Mouse (Mus musculus): ENCODE data around the gene Plekhg3. TPM values are rescaled to one million over a fixed set of nuclear protein-coding genes. Genes with fewer than 3 reads are reported as not detected.

Plekhg3 gene
- total RNA-seq, 1 experiment, result 12.1 TPM

DNA sequence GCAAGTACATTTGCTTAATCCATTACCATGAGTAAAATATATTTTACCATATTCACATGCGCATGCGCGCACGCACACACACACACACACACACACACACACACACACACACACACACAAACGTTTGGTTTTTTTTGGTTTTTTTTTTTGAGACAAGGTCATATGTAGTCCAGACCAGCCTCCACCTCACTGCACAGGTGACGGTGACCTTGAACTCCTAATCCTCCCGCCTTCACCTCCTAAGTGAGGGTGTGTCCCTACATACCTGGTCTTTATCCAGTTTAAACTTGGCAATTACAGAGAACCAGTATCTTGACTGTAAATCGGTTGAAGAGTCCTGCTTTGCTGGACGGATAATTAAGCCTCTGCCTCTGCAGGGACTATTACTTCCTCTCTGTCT lies 31.4 kb upstream of the Plekhg3 start:
- no peak for DNase-seq (ENCODE audit: low read depth, low spot score)
- in situ Hi-C loops (cut with MboI; ENCODE audit: low sequenced_read_pairs in 2 of 2, unreplicated experiment in 2 of 2), result loop anchor here in 1 of 2 experiments (10.0 kb wide), 1 partner anchor 96 kb away; no protein-coding TSS in a partner anchor
- no peak overlapping the region for H3K27ac ChIP-seq (ENCODE audit: insufficient read depth, low read depth, low read length, poor library complexity, severe bottlenecking)
- H3K9ac ChIP-seq (ENCODE audit: insufficient read depth, low read depth, low read length, poor library complexity, severe bottlenecking), result no peak overlapping the region
- H3K4me3 ChIP-seq (ENCODE audit: insufficient read depth in 1 of 2, low read depth in 1 of 2, low read length in 2 of 2, poor library complexity in 1 of 2, severe bottlenecking in 1 of 2), result no peak overlapping the region
- peaks cover 5 to 31% of the 10 kb centered on the region in 2 experiments; a peak in 3 of 4 replicates for H3K4me1 ChIP-seq (ENCODE audit: control insufficient read depth in 2 of 2, insufficient read depth in 2 of 2, low read length in 2 of 2, poor library complexity in 1 of 2)
- no peaks in the 10 kb centered on the region for H3K36me3 ChIP-seq (ENCODE audit: control insufficient read depth, insufficient read depth, low read length, poor library complexity, severe bottlenecking)
- no peaks in the 10 kb centered on the region for H3K9me3 ChIP-seq (ENCODE audit: control insufficient read depth, insufficient read depth, low read depth, low read length)
- TF ChIP-seq MAFK (IDR thresholded peaks at IDR 0.05; ENCODE audit: insufficient read depth, low read depth, low read length), result no peak
- peak; percentile 62; the same call in 1 of the 2 replicates for TF ChIP-seq ZNF384 (IDR thresholded peaks at IDR 0.05; ENCODE audit: low read depth, low read length)

DNA sequence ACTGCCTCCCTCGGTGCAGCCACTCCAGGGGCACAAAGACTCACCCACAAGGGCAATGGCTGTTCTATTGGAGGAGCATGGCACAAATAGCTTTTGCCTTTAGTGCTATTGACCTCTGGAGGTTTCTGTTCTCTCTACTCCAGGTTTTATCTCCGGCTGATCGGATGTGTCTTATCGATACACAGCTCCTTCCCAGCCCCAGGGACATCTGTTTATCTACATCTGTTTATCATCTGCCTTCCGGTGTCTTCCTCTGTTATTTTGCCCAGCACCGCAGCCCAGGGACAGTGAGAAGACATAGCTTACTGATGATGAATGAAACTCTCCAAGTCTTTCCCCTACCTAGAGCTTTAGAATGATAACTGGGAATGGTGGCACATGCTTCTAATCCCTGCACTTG lies 30.6 kb upstream of the Plekhg3 start:
- Histone ChIP-seq H3K27ac (ENCODE audit: insufficient read depth, low read depth, low read length, poor library complexity, severe bottlenecking) (no peak overlapping the region), H3K9ac (ENCODE audit: insufficient read depth, low read depth, low read length, poor library complexity, severe bottlenecking) (no peak overlapping the region), H3K9me3 (ENCODE audit: control insufficient read depth, insufficient read depth, low read depth, low read length) (no peaks in the 10 kb centered on the region), H3K4me1 (ENCODE audit: control insufficient read depth in 2 of 2, insufficient read depth in 2 of 2, low read length in 2 of 2, poor library complexity in 1 of 2) (peaks cover 5 to 31% of the 10 kb centered on the region in 2 experiments; a peak in 3 of 4 replicates), H3K36me3 (ENCODE audit: control insufficient read depth, insufficient read depth, low read length, poor library complexity, severe bottlenecking) (no peaks in the 10 kb centered on the region), H3K4me3 (ENCODE audit: insufficient read depth in 1 of 2, low read depth in 1 of 2, low read length in 2 of 2, poor library complexity in 1 of 2, severe bottlenecking in 1 of 2) (no peak overlapping the region)
- DNase-seq (ENCODE audit: low read depth, low spot score), result no peak
- no peak for TF ChIP-seq ZNF384 (IDR thresholded peaks at IDR 0.05; ENCODE audit: low read depth, low read length)
- no peak for TF ChIP-seq MAFK (IDR thresholded peaks at IDR 0.05; ENCODE audit: insufficient read depth, low read depth, low read length)
- no peak for TF ChIP-seq CHD2 (IDR thresholded peaks at IDR 0.05; ENCODE audit: low read depth, low read length)
- TF ChIP-seq ZC3H11A (IDR thresholded peaks at IDR 0.05; ENCODE audit: borderline replicate concordance, low read depth, low read length), result no peak
- no peak for TF ChIP-seq HCFC1 (IDR thresholded peaks at IDR 0.05; ENCODE audit: borderline replicate concordance, insufficient read depth, low read length)
- in situ Hi-C loops (cut with MboI; ENCODE audit: low sequenced_read_pairs in 2 of 2, unreplicated experiment in 2 of 2), result no loop called here

DNA sequence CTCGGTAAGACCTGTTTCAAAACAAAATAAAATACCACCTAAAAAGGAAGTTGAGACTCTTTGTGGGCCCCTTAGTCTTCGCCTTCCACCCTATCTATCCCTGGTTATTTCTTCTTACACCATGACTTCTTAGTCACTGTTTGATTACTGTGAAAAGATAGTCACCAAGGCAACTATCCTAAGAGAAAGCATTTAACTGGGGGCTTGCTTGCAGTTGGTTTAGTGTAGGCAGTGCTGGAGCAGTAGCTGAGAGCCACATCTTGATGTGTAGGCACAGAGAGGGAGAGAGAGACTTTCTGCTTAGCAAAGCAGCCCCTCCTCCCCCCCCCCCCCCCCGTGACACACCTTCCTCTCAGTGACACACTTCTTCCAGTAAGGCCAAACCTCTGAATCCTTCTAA lies 29.8 kb upstream of the Plekhg3 start:
- Histone ChIP-seq H3K9me3 (ENCODE audit: control insufficient read depth, insufficient read depth, low read depth, low read length) (no peaks in the 10 kb centered on the region), H3K4me1 (ENCODE audit: control insufficient read depth in 2 of 2, insufficient read depth in 2 of 2, low read length in 2 of 2, poor library complexity in 1 of 2) (peaks cover 5 to 31% of the 10 kb centered on the region in 2 experiments; a peak in 3 of 4 replicates), H3K9ac (ENCODE audit: insufficient read depth, low read depth, low read length, poor library complexity, severe bottlenecking) (no peak overlapping the region), H3K27ac (ENCODE audit: insufficient read depth, low read depth, low read length, poor library complexity, severe bottlenecking) (no peak overlapping the region), H3K4me3 (ENCODE audit: insufficient read depth in 1 of 2, low read depth in 1 of 2, low read length in 2 of 2, poor library complexity in 1 of 2, severe bottlenecking in 1 of 2) (no peak overlapping the region), H3K36me3 (ENCODE audit: control insufficient read depth, insufficient read depth, low read length, poor library complexity, severe bottlenecking) (no peaks in the 10 kb centered on the region)
- TF ChIP-seq HCFC1 (IDR thresholded peaks at IDR 0.05; ENCODE audit: borderline replicate concordance, insufficient read depth, low read length) (no peak), ZC3H11A (IDR thresholded peaks at IDR 0.05; ENCODE audit: borderline replicate concordance, low read depth, low read length) (no peak), MAFK (IDR thresholded peaks at IDR 0.05; ENCODE audit: insufficient read depth, low read depth, low read length) (no peak)
- DNase-seq (ENCODE audit: low read depth, low spot score), result no peak
- in situ Hi-C loops (cut with MboI; ENCODE audit: low sequenced_read_pairs in 2 of 2, unreplicated experiment in 2 of 2), result no loop called here

DNA sequence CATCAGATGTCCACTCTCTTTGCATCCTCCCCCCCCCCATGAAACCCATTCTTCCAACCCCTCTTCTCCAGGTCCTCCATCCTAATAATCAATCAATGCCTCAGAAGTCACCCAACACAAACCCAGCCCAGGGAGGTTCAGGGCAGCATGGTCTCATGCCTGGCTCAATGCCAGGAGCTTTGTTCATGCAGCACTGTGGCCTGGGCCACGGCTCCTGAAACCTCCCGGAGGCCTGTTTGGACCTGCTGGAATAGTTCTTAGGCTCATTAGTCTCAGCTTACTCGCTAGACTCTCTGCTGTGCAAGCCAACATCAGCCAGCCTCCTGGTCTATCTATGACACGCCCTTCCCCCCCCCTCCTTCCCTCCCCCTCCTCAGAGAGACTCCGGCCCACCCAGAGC lies 27.7 kb upstream of the Plekhg3 start:
- Histone ChIP-seq H3K36me3 (ENCODE audit: control insufficient read depth, insufficient read depth, low read length, poor library complexity, severe bottlenecking) (no peaks in the 10 kb centered on the region), H3K9ac (ENCODE audit: insufficient read depth, low read depth, low read length, poor library complexity, severe bottlenecking) (no peak overlapping the region), H3K4me3 (ENCODE audit: insufficient read depth in 1 of 2, low read depth in 1 of 2, low read length in 2 of 2, poor library complexity in 1 of 2, severe bottlenecking in 1 of 2) (no peak overlapping the region), H3K4me1 (ENCODE audit: control insufficient read depth in 2 of 2, insufficient read depth in 2 of 2, low read length in 2 of 2, poor library complexity in 1 of 2) (peaks cover 5 to 29% of the 10 kb centered on the region in 2 experiments; a peak in 3 of 4 replicates), H3K9me3 (ENCODE audit: control insufficient read depth, insufficient read depth, low read depth, low read length) (no peaks in the 10 kb centered on the region), H3K27ac (ENCODE audit: insufficient read depth, low read depth, low read length, poor library complexity, severe bottlenecking) (no peak overlapping the region)
- no peak for DNase-seq (ENCODE audit: low read depth, low spot score)
- in situ Hi-C loops (cut with MboI; ENCODE audit: low sequenced_read_pairs in 2 of 2, unreplicated experiment in 2 of 2), result no loop called here
- TF ChIP-seq ZNF384 (IDR thresholded peaks at IDR 0.05; ENCODE audit: low read depth, low read length) (no peak), ZC3H11A (IDR thresholded peaks at IDR 0.05; ENCODE audit: borderline replicate concordance, low read depth, low read length) (no peak), CHD2 (IDR thresholded peaks at IDR 0.05; ENCODE audit: low read depth, low read length) (no peak), MAFK (IDR thresholded peaks at IDR 0.05; ENCODE audit: insufficient read depth, low read depth, low read length) (no peak), HCFC1 (IDR thresholded peaks at IDR 0.05; ENCODE audit: borderline replicate concordance, insufficient read depth, low read length) (no peak)

DNA sequence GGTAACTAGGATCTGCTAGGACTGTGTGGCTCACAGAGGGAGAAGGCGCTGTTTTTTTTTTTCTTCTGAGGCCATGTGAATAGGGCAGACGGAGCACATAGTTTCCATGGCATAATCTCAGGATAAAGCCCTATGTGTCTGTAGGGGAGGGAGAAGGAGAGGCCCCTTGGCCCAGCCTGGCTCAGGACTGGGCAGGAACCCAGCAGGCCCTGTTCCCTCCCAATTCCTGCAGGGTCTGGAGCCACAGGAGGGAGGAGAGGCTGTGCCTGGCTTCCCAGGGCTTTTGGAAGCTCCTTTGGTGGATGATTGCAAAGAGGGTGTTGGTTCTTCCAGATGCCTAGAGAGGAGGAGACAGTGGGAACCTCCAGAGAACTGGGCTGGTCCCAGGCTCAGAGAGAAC lies 24.2 kb upstream of the Plekhg3 start:
- DNase-seq (ENCODE audit: low read depth, low spot score), result no peak
- no peaks in the 10 kb centered on the region for H3K36me3 ChIP-seq (ENCODE audit: control insufficient read depth, insufficient read depth, low read length, poor library complexity, severe bottlenecking)
- H3K4me1 ChIP-seq (ENCODE audit: control insufficient read depth in 2 of 2, insufficient read depth in 2 of 2, low read length in 2 of 2, poor library complexity in 1 of 2), result peaks cover 3 to 17% of the 10 kb centered on the region in 2 experiments; a peak in 3 of 4 replicates
- TF ChIP-seq CHD2 (IDR thresholded peaks at IDR 0.05; ENCODE audit: low read depth, low read length), result no peak
- no peak for TF ChIP-seq ZNF384 (IDR thresholded peaks at IDR 0.05; ENCODE audit: low read depth, low read length)
- TF ChIP-seq HCFC1 (IDR thresholded peaks at IDR 0.05; ENCODE audit: borderline replicate concordance, insufficient read depth, low read length), result no peak
- no peak for TF ChIP-seq ZC3H11A (IDR thresholded peaks at IDR 0.05; ENCODE audit: borderline replicate concordance, low read depth, low read length)
- TF ChIP-seq MAFK (IDR thresholded peaks at IDR 0.05; ENCODE audit: insufficient read depth, low read depth, low read length), result no peak
- no peak overlapping the region for H3K27ac ChIP-seq (ENCODE audit: insufficient read depth, low read depth, low read length, poor library complexity, severe bottlenecking)
- in situ Hi-C loops (cut with MboI; ENCODE audit: low sequenced_read_pairs in 2 of 2, unreplicated experiment in 2 of 2), result no loop called here
- H3K9me3 ChIP-seq (ENCODE audit: control insufficient read depth, insufficient read depth, low read depth, low read length), result no peaks in the 10 kb centered on the region
- H3K9ac ChIP-seq (ENCODE audit: insufficient read depth, low read depth, low read length, poor library complexity, severe bottlenecking), result no peak overlapping the region
- no peak overlapping the region for H3K4me3 ChIP-seq (ENCODE audit: insufficient read depth in 1 of 2, low read depth in 1 of 2, low read length in 2 of 2, poor library complexity in 1 of 2, severe bottlenecking in 1 of 2)
